Mouse (Mus musculus) liver, postnatal 0 days (tissue): ENCODE results near the gene Plcb3. TPM values are rescaled to one million over a fixed set of nuclear protein-coding genes. Genes with fewer than 3 reads are reported as not detected.
A peak's percentile ranks its signal among the peaks of the same experiment; 100 is the strongest.

Experiments used
- ATAC-seq: fragments of 200-750 bp; cut with Nextera tagmentation; 2 replicates; pipeline ENCODE4 v1.8.0; 2017; ENCODE audit warnings: mild to moderate bottlenecking, moderate library complexity
- DNase-seq: peaks from one replicate; pipeline ENCODE4 v3.0.0-alpha.2; 2016
- H3K27ac ChIP-seq: fragments of 300-500 bp; sonication (generic); 2 replicates; pipeline ENCODE4 v1.5.1; 2014; ENCODE audit warnings: antibody characterized with exemption, moderate library complexity, mild to moderate bottlenecking, low read depth
- H3K27me3 ChIP-seq: fragments of 300-500 bp; sonication (generic); 2 replicates; pipeline ENCODE4 v1.6.1; 2014; ENCODE audit warnings: low read length, control low read depth, mixed read lengths; ENCODE audit not compliant: insufficient read depth
- H3K36me3 ChIP-seq: fragments of 300-500 bp; sonication (generic); replicated peaks from 2 replicates; pipeline ENCODE4 v1.6.1; 2014; ENCODE audit warnings: mild to moderate bottlenecking, control low read depth, low read length, moderate library complexity, mixed read lengths; ENCODE audit not compliant: insufficient read depth
- H3K4me1 ChIP-seq: fragments of 300-500 bp; sonication (generic); 2 replicates; pipeline ENCODE4 v1.6.1; 2014; ENCODE audit warnings: antibody characterized with exemption, mild to moderate bottlenecking, control low read depth; ENCODE audit not compliant: insufficient read depth
- H3K4me2 ChIP-seq: fragments of 300-500 bp; sonication (generic); 2 replicates; pipeline ENCODE4 v1.6.1; 2014; ENCODE audit warnings: low read depth, mild to moderate bottlenecking, low read length, moderate library complexity, mixed read lengths
- H3K4me3 ChIP-seq: fragments of 300-500 bp; sonication (generic); 2 replicates; pipeline ENCODE4 v1.5.1; 2014; ENCODE audit warnings: low read depth, low read length
- H3K9ac ChIP-seq: fragments of 300-500 bp; sonication (generic); replicated peaks from 2 replicates; pipeline ENCODE4 v1.6.1; 2014; ENCODE audit warnings: mild to moderate bottlenecking, moderate library complexity
- H3K9me3 ChIP-seq: fragments of 300-500 bp; sonication (generic); 2 replicates; pipeline ENCODE4 v1.6.1; 2016; ENCODE audit warnings: mild to moderate bottlenecking, control low read depth, low read length, mixed read lengths
- CTCF ChIP-seq: sonication (generic); IDR thresholded peaks from 2 replicates; pipeline ENCODE4 v1.5.1; 2016; ENCODE audit warnings: antibody characterized with exemption, low read depth
- EP300 ChIP-seq: IDR thresholded peaks from 2 replicates; pipeline ENCODE4 v1.6.1; 2016; ENCODE audit warnings: antibody characterized with exemption, low read depth, mild to moderate bottlenecking
- WGBS: fragments of 180-500 bp; shearing (Covaris S2); extraction: QIAGEN DNeasy Blood & Tissue Kit; methylation state at CpG from one replicate; pipeline ENCODE4 v1.1.7; 2014; ENCODE audit not compliant: insufficient replicate concordance; 5-methylcytosine and 5-hydroxymethylcytosine counted together
- polyA plus RNA-seq: library from polyadenylated mRNA; unstranded; fragments of >200 nt; fragmentation: Nextera tagmentation; extraction: Ambion mirVana; gene quantifications from 2 replicates; pipeline ENCODE4 v1.2.1, GENCODE M21; 2015

The Plcb3 gene
- polyA plus RNA-seq, 1 experiment from 2014 or later: 3.5 TPM

- Histone ChIP-seq H3K36me3 (peaks cover 51% of the 10 kb centered on the region), H3K9me3 (no peaks in the 10 kb centered on the region), H3K27ac (peak overlapping the region; percentile 98), H3K27me3 (no peaks in the 10 kb centered on the region), H3K4me2 (peak overlapping the region; percentile 87), H3K4me3 (peak overlapping the region; percentile 70), H3K4me1 (peaks cover 18% of the 10 kb centered on the region), H3K9ac (peak overlapping the region; percentile 73)
- WGBS: 6% methylated on average over 11 of the region's 11 CpGs
- no peak for TF ChIP-seq EP300
- no peak for TF ChIP-seq CTCF
- no peak for DNase-seq
- ATAC-seq: no peak
Measured at GRCm38 (mm10) chr19:6909021-6909420, 67.2 kb downstream of the Plcb3 start.

GRCm38 (mm10) chr19:6907811-6908540 is 68.3 kb downstream of the Plcb3 start:
- TF ChIP-seq EP300 (no peak), CTCF (peak; percentile 44)
- 58% methylated on average over 7 of the region's 7 CpGs for WGBS
- H3K4me1 ChIP-seq: peaks cover 18% of the 10 kb centered on the region
- peak; percentile 32 for ATAC-seq
- H3K4me3 ChIP-seq: peak overlapping the region; percentile 70
- peak overlapping the region; percentile 87 for H3K4me2 ChIP-seq
- H3K9me3 ChIP-seq: no peaks in the 10 kb centered on the region
- H3K27ac ChIP-seq: peak overlapping the region; percentile 98
- peak overlapping the region; percentile 73 for H3K9ac ChIP-seq
- peak; percentile 29 for DNase-seq
- peaks cover 41% of the 10 kb centered on the region for H3K36me3 ChIP-seq
- no peaks in the 10 kb centered on the region for H3K27me3 ChIP-seq

GRCm38 (mm10) chr19:6907094-6907493 is 69.2 kb downstream of the Plcb3 start:
- no peaks in the 10 kb centered on the region for H3K27me3 ChIP-seq
- no peaks in the 10 kb centered on the region for H3K9me3 ChIP-seq
- DNase-seq: no peak
- peaks cover 32% of the 10 kb centered on the region for H3K36me3 ChIP-seq
- peaks cover 18% of the 10 kb centered on the region for H3K4me1 ChIP-seq
- TF ChIP-seq EP300: no peak
- no peak for TF ChIP-seq CTCF
- H3K27ac ChIP-seq: 0 out of 2 replicates have a peak overlapping the region, but pooled peaks have one; percentile 6
- peak overlapping the region; percentile 87 for H3K4me2 ChIP-seq
- whole genome bisulfite sequencing: 86% methylated on average over 8 of the region's 8 CpGs
- H3K4me3 ChIP-seq: peak overlapping the region; percentile 70
- H3K9ac ChIP-seq: peak overlapping the region; percentile 73; the same call in 1 of the 2 replicates
- no peak for ATAC-seq

- H3K4me3 ChIP-seq: no peak overlapping the region
- peak overlapping the region; percentile 4; the same call in 1 of the 2 replicates for H3K4me2 ChIP-seq
- DNase-seq (no peak), ATAC-seq (no peak)
- H3K36me3 ChIP-seq: peaks cover 23% of the 10 kb centered on the region
- no peak overlapping the region for H3K27ac ChIP-seq
- WGBS: 76% methylated on average over 3 of the region's 3 CpGs
- no peak overlapping the region; the same call in 1 of the 2 replicates for H3K9ac ChIP-seq
- peaks cover 15% of the 10 kb centered on the region for H3K4me1 ChIP-seq
- H3K9me3 ChIP-seq: no peaks in the 10 kb centered on the region
- TF ChIP-seq CTCF (no peak), EP300 (no peak)
- H3K27me3 ChIP-seq: no peaks in the 10 kb centered on the region
Measured at GRCm38 (mm10) chr19:6906199-6906598, 70.1 kb downstream of the Plcb3 start.

GRCm38 (mm10) chr19:6905498-6906159 is 70.6 kb downstream of the Plcb3 start:
- 87% methylated on average over 11 of the region's 11 CpGs for WGBS
- Histone ChIP-seq H3K4me1 (peaks cover 12% of the 10 kb centered on the region), H3K4me2 (no peak overlapping the region), H3K4me3 (no peak overlapping the region), H3K9ac (no peak overlapping the region; the same call in 1 of the 2 replicates), H3K36me3 (peaks cover 21% of the 10 kb centered on the region), H3K27ac (no peak overlapping the region), H3K9me3 (no peaks in the 10 kb centered on the region), H3K27me3 (no peaks in the 10 kb centered on the region)
- DNase-seq (no peak), ATAC-seq (no peak)
- TF ChIP-seq CTCF: no peak
- TF ChIP-seq EP300: no peak

- Histone ChIP-seq H3K4me2 (no peak overlapping the region), H3K36me3 (peaks cover 21% of the 10 kb centered on the region), H3K9me3 (no peaks in the 10 kb centered on the region), H3K27me3 (no peaks in the 10 kb centered on the region), H3K9ac (no peak overlapping the region), H3K4me1 (peaks cover 12% of the 10 kb centered on the region), H3K27ac (0 out of 2 replicates have a peak overlapping the region, but pooled peaks have one; percentile 12), H3K4me3 (no peak overlapping the region)
- DNase-seq (no peak), ATAC-seq (no peak)
- 63% methylated on average over 2 of the region's 2 CpGs for WGBS
- TF ChIP-seq EP300 (no peak), CTCF (no peak)
Measured at GRCm38 (mm10) chr19:6904846-6905245, 71.4 kb downstream of the Plcb3 start.
